27 mouse cellular contexts compared by ENCODE assay signal in genomic region chr2:154005734-154006133, GRCm38 (mm10). TPM values are rescaled to one million over a fixed set of nuclear protein-coding genes. Genes with fewer than 3 reads are reported as not detected.
"Had no signal": no experiment of that assay in that cellular context is flagged by ENCODE, and none has a peak within 500 bp of the region (broad histone marks: within the 10 kb centered on the region; RNA-seq: fewer than 3 reads in every experiment).

No protein-coding gene starts in this region.

- DNase-seq: cerebellum, adult 8-10 months; cerebellum, adult 9-10 months; cerebellum, adult 9-11 months; gastrocnemius, adult 2 months; gastrocnemius, postnatal 10 days; gastrocnemius, postnatal 14 days; gastrocnemius, postnatal 25 days; gastrocnemius, postnatal 36 days; heart, adult 18-20 months; heart, adult 2 months had no signal

- H3K4me1 ChIP-seq: embryonic facial prominence, embryonic 12.5 days; embryonic facial prominence, embryonic 13.5 days; forebrain, embryonic 13.5 days; forebrain, embryonic 15.5 days; heart, embryonic 10.5 days had no signal

- H3K4me2 ChIP-seq: embryonic facial prominence, embryonic 12.5 days; embryonic facial prominence, embryonic 13.5 days; forebrain, embryonic 12.5 days; forebrain, embryonic 13.5 days; forebrain, embryonic 15.5 days had no signal

- H3K27ac ChIP-seq: embryonic facial prominence, embryonic 12.5 days; embryonic facial prominence, embryonic 13.5 days; forebrain, embryonic 10.5 days; forebrain, embryonic 12.5 days; forebrain, embryonic 13.5 days; forebrain, embryonic 15.5 days; gastrocnemius, adult 2 months; heart, adult 2 months; heart, embryonic 10.5 days had no signal

- H3K4me3 ChIP-seq: embryonic facial prominence, embryonic 12.5 days; embryonic facial prominence, embryonic 13.5 days; erythroblast, embryonic 14.5 days; forebrain, embryonic 10.5 days; forebrain, embryonic 12.5 days; forebrain, embryonic 13.5 days; forebrain, embryonic 15.5 days; gastrocnemius, adult 2 months; heart, adult 2 months; heart, embryonic 10.5 days had no signal

- H3K27me3 ChIP-seq: embryonic facial prominence, embryonic 12.5 days; embryonic facial prominence, embryonic 13.5 days; forebrain, embryonic 12.5 days; forebrain, embryonic 13.5 days; forebrain, embryonic 15.5 days had no signal

- H3K36me3 ChIP-seq: embryonic facial prominence, embryonic 12.5 days; embryonic facial prominence, embryonic 13.5 days; forebrain, embryonic 10.5 days; forebrain, embryonic 12.5 days; forebrain, embryonic 15.5 days; heart, embryonic 10.5 days had no signal

- ATAC-seq: forebrain, embryonic 13.5 days; forebrain, embryonic 14.5 days; forebrain, embryonic 15.5 days; forebrain, embryonic 16.5 days; forebrain, postnatal 0 days had no signal

- H3K9me3 ChIP-seq: embryonic facial prominence, embryonic 12.5 days; embryonic facial prominence, embryonic 13.5 days; forebrain, embryonic 10.5 days; forebrain, embryonic 12.5 days; forebrain, embryonic 13.5 days; forebrain, embryonic 15.5 days; heart, embryonic 10.5 days had no signal

- H3K9ac ChIP-seq: embryonic facial prominence, embryonic 12.5 days; embryonic facial prominence, embryonic 13.5 days; forebrain, embryonic 12.5 days; forebrain, embryonic 13.5 days; forebrain, embryonic 15.5 days; forebrain, postnatal 0 days had no signal

RNA-seq across cellular contexts. Expression of gene Bpifa2, which starts 2.3 kb away (rescaled TPM):
- polyA plus RNA-seq: cortical plate, adult 2 months; embryonic facial prominence, embryonic 11.5 days; embryonic facial prominence, embryonic 12.5 days; embryonic facial prominence, embryonic 13.5 days; erythroblast, embryonic 14.5 days; forebrain, embryonic 10.5 days; forebrain, embryonic 11.5 days; forebrain, embryonic 12.5 days; forebrain, embryonic 13.5 days; forebrain, embryonic 14.5 days; forebrain, embryonic 15.5 days; forebrain, embryonic 16.5 days; forebrain, postnatal 0 days; frontal cortex, adult 2 months; gonadal fat pad, adult 2 months; heart, adult 2 months; heart, embryonic 10.5 days had no signal

RNA-seq across cellular contexts. Expression of gene Bpifa6, which starts 31.0 kb away (rescaled TPM):
- polyA plus RNA-seq: cortical plate, adult 2 months; embryonic facial prominence, embryonic 11.5 days; embryonic facial prominence, embryonic 12.5 days; embryonic facial prominence, embryonic 13.5 days; embryonic facial prominence, embryonic 14.5 days; erythroblast, embryonic 14.5 days; forebrain, embryonic 10.5 days; forebrain, embryonic 11.5 days; forebrain, embryonic 12.5 days; forebrain, embryonic 13.5 days; forebrain, embryonic 14.5 days; forebrain, embryonic 15.5 days; forebrain, embryonic 16.5 days; forebrain, postnatal 0 days; frontal cortex, adult 2 months; gonadal fat pad, adult 2 months; heart, embryonic 10.5 days had no signal
